Mouse (Mus musculus) C2C12 (cell line): Measurements from ENCODE around the gene Rab36. TPM values are rescaled to one million over a fixed set of nuclear protein-coding genes. Genes with fewer than 3 reads are reported as not detected.

Experiments
- H3K27me3 ChIP-seq: one replicate; pipeline ENCODE4 v1.6.1; 2011; ENCODE audit not compliant: control insufficient read depth, insufficient read depth, insufficient read length
- H3K36me3 ChIP-seq: one replicate; pipeline ENCODE4 v1.6.1; 2011; ENCODE audit not compliant: control insufficient read depth, insufficient read depth
- H3K4me3 ChIP-seq: one replicate; pipeline ENCODE4 v1.5.1; 2011; ENCODE audit warnings: mild to moderate bottlenecking, control low read depth; ENCODE audit not compliant: poor library complexity, insufficient read depth, severe bottlenecking
- H3K79me2 ChIP-seq: one replicate; pipeline ENCODE4 v1.6.1; 2011; ENCODE audit not compliant: control insufficient read depth, insufficient read depth
- H3K79me3 ChIP-seq: one replicate; pipeline ENCODE4 v1.6.1; 2011; ENCODE audit warnings: low read depth, control low read depth
- H3ac ChIP-seq: one replicate; pipeline ENCODE3; 2011; ENCODE audit warnings: low read depth; ENCODE audit not compliant: control insufficient read depth, insufficient read length
- CEBPB ChIP-seq: IDR thresholded peaks from one replicate; pipeline ENCODE4 v1.6.1; 2011; ENCODE audit warnings: low read depth, mild to moderate bottlenecking, control low read depth, moderate library complexity
- CTCF ChIP-seq: IDR thresholded peaks from one replicate; pipeline ENCODE4 v1.5.1; 2011; ENCODE audit not compliant: control insufficient read depth, insufficient read depth, insufficient read length
- FOSL1 ChIP-seq: IDR thresholded peaks from one replicate; pipeline ENCODE4 v1.8.0; 2011; ENCODE audit warnings: mild to moderate bottlenecking, low read length; ENCODE audit not compliant: poor library complexity, insufficient read depth, severe bottlenecking
- MAX ChIP-seq: IDR thresholded peaks from one replicate; pipeline ENCODE4 v1.6.1; 2011; ENCODE audit warnings: mild to moderate bottlenecking, control low read depth
- MYOD1 ChIP-seq: IDR thresholded peaks from one replicate; pipeline ENCODE4 v1.6.1; 2011; ENCODE audit warnings: low read depth; ENCODE audit not compliant: control insufficient read depth, insufficient read length
- MYOG ChIP-seq: IDR thresholded peaks from one replicate; pipeline ENCODE4 v1.6.1; 2011; ENCODE audit not compliant: control insufficient read depth, insufficient read length; ENCODE audit errors: extremely low read depth
- USF1 ChIP-seq: IDR thresholded peaks from one replicate; pipeline ENCODE4 v1.6.1; 2011; ENCODE audit warnings: low read depth, mild to moderate bottlenecking, control low read depth, moderate library complexity
- polyA plus RNA-seq: library from polyadenylated mRNA; unstranded; fragments of >200 nt; fragmentation: generic; extraction: Trizol; gene quantifications from one replicate; pipeline ENCODE4 v1.2.1, GENCODE M21; 2012; ENCODE audit warnings: missing spikeins

Gene Rab36
- polyA plus RNA-seq, 1 experiment, result 0.67 TPM

GRCm38 (mm10) chr10:75048711-75049110, 11.9 kb downstream of the Rab36 start:
- no peak overlapping the region for H3ac ChIP-seq
- no peaks in the 10 kb centered on the region for H3K79me3 ChIP-seq
- H3K27me3 ChIP-seq, result no peaks in the 10 kb centered on the region
- no peaks in the 10 kb centered on the region for H3K36me3 ChIP-seq
- no peaks in the 10 kb centered on the region for H3K79me2 ChIP-seq
- H3K4me3 ChIP-seq, result no peak overlapping the region
- TF ChIP-seq MYOG, result no peak
- TF ChIP-seq MYOD1, result no peak
- no peak for TF ChIP-seq FOSL1
- no peak for TF ChIP-seq USF1
- TF ChIP-seq CEBPB, result no peak
- TF ChIP-seq MAX, result no peak
- TF ChIP-seq CTCF, result no peak

- H3ac ChIP-seq, result no peak overlapping the region
- no peaks in the 10 kb centered on the region for H3K27me3 ChIP-seq
- TF ChIP-seq USF1, result no peak
- no peak for TF ChIP-seq MAX
- TF ChIP-seq CEBPB, result no peak
- no peak for TF ChIP-seq CTCF
- TF ChIP-seq MYOD1, result no peak
- no peak for TF ChIP-seq FOSL1
- TF ChIP-seq MYOG, result no peak
- no peaks in the 10 kb centered on the region for H3K36me3 ChIP-seq
- no peaks in the 10 kb centered on the region for H3K79me3 ChIP-seq
- H3K79me2 ChIP-seq, result no peaks in the 10 kb centered on the region
- H3K4me3 ChIP-seq, result no peak overlapping the region
Measured at GRCm38 (mm10) chr10:75051364-75052074, 14.7 kb downstream of the Rab36 start.

GRCm38 (mm10) chr10:75052902-75053301, 16.0 kb downstream of the Rab36 start:
- Histone ChIP-seq H3K36me3 (no peaks in the 10 kb centered on the region), H3K79me2 (no peaks in the 10 kb centered on the region), H3ac (no peak overlapping the region), H3K27me3 (no peaks in the 10 kb centered on the region), H3K4me3 (no peak overlapping the region), H3K79me3 (no peaks in the 10 kb centered on the region)
- no peak for TF ChIP-seq MAX
- no peak for TF ChIP-seq MYOG
- TF ChIP-seq FOSL1, result no peak
- no peak for TF ChIP-seq CTCF
- no peak for TF ChIP-seq USF1
- TF ChIP-seq CEBPB, result no peak
- no peak for TF ChIP-seq MYOD1

- Histone ChIP-seq H3K79me3 (no peaks in the 10 kb centered on the region), H3K79me2 (no peaks in the 10 kb centered on the region), H3K4me3 (no peak overlapping the region), H3K27me3 (no peaks in the 10 kb centered on the region), H3K36me3 (no peaks in the 10 kb centered on the region), H3ac (no peak overlapping the region)
- no peak for TF ChIP-seq MAX
- TF ChIP-seq MYOG, result no peak
- TF ChIP-seq CEBPB, result no peak
- TF ChIP-seq USF1, result no peak
- TF ChIP-seq CTCF, result no peak
- TF ChIP-seq FOSL1, result no peak
- TF ChIP-seq MYOD1, result no peak
Measured at GRCm38 (mm10) chr10:75053655-75054054, 16.8 kb downstream of the Rab36 start.

GRCm38 (mm10) chr10:75054125-75054524, 17.3 kb downstream of the Rab36 start:
- H3K36me3 ChIP-seq, result no peaks in the 10 kb centered on the region
- H3K4me3 ChIP-seq, result no peak overlapping the region
- H3K79me3 ChIP-seq, result no peaks in the 10 kb centered on the region
- H3K79me2 ChIP-seq, result no peaks in the 10 kb centered on the region
- H3K27me3 ChIP-seq, result no peaks in the 10 kb centered on the region
- H3ac ChIP-seq, result no peak overlapping the region
- TF ChIP-seq MAX (no peak), FOSL1 (no peak), MYOD1 (no peak)

- no peaks in the 10 kb centered on the region for H3K79me3 ChIP-seq
- TF ChIP-seq MYOD1 (no peak), CEBPB (no peak)
- no peaks in the 10 kb centered on the region for H3K79me2 ChIP-seq
- H3ac ChIP-seq, result no peak overlapping the region
- no peak overlapping the region for H3K4me3 ChIP-seq
- no peaks in the 10 kb centered on the region for H3K27me3 ChIP-seq
- no peaks in the 10 kb centered on the region for H3K36me3 ChIP-seq
Measured at GRCm38 (mm10) chr10:75055672-75056071, 18.8 kb downstream of the Rab36 start.
